Mouse (Mus musculus): ENCODE data around the gene Tsx.

DNA sequence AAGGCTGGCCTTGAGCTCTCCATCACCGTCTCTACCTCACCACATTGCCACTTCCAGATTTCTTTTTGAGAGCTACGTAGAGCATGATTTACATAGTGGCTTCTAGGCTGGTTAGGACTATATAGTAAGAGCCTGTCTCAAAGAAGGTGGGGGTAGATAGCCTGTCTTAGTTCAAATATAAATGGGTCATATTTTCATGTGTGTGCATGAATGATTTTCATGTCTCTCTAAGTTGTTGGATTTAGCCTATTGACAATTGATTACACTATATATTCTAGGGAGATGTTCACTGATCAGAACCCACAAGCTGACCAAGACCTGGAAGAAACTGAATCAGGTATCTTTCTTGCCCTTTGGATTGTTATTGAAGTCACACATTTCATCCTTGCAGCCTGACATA lies 7.4 kb downstream of the Tsx start, which contains the start of gene Gm26992:
- TF ChIP-seq CTCF (IDR thresholded peaks at IDR 0.05; ENCODE audit: extremely low read depth, insufficient read depth, insufficient read length, insufficient replicate concordance) (no peak), POLR2A (IDR thresholded peaks at IDR 0.05; ENCODE audit: low read depth, low read length) (no peak)
